Mouse (Mus musculus) heart, postnatal 36 days (tissue): ENCODE data around the gene Fbxw2. TPM values are rescaled to one million over a fixed set of nuclear protein-coding genes. Genes with fewer than 3 reads are reported as not detected.
"Not testable (repeated sequence)": the region's sequence is repeated elsewhere in the genome, so short reads cannot be mapped to it uniquely, and the experiment has no call there.

Source experiments
- DNase-seq, 2 experiments: peaks; one replicate each; pipeline ENCODE4 v3.0.0; 2021 to 2022
- intact Hi-C: fragments of 180-260 bp; cut with DNase I; formaldehyde crosslinking; loops from one replicate; pipeline ENCODE4 v1.15.1; 2025
- total RNA-seq, 2 experiments: library from RNA; stranded (reverse); gene quantifications; 2 replicates each; pipeline ENCODE4 v1.2.3; 2021

Fbxw2 gene
- total RNA-seq, 2 experiments from 2014 or later = 50.4 to 55.3 TPM

DNA sequence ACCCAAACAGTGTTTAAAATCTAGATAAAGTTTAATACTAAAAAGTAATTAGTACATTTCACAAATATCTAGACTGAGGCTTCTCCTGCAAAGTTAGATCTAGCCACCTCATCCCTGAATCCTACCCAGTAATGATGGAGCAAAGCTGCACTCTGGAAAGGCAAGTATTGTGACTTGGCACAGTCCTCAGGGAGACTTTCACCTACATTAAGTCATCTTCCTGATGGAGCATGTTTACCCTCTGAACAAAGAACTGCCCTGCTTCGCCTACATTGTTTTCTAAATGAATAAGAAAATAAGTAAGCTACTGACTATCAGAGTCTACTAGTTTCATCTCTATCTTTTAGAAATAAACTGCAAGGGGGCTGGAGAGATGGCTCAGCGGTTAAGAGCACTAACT lies 7.6 kb downstream of the Fbxw2 start:
- intact Hi-C loops = no loop called here
- DNase-seq = no peak

DNA sequence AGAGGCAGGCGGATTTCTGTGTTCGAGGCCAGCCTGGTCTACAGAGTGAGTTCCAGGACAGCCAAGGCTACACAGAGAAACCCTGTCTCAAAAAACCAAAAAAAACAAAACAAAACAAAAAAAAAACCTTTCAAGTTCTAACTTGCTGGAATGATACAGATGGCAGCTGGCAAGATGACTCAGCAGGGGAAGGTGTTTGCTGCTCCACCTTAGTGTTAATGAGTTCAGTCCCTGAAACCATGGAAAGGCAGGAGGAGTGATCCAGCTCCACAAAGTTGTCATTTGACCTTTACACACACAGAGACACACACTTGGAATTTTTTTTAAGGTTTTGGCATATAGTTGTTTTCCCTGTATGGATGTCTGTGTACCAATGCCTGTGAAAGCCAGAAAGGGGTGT lies 10.2 kb downstream of the Fbxw2 start:
- intact Hi-C loops, DNase-seq: not testable (repeated sequence)

DNA sequence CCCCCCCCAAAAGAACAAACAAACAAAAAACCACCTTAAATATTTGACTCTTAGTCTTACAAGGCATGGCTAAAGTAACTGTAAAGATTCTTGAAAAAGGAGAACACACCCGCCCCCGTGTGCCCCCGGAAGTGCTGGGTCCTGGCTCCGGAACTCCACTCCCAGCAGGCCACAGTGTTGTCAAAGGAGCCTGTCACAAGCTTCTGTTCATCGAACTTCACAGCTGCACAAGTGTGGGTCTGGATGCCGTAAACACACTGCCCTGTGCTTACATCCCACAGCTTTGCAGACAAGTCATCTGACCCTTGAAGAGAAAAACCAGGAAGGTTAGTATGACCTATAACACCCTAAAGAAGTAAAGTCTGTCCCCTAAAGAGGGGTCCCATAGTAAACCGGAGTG lies 13.4 kb downstream of the Fbxw2 start:
- intact Hi-C loops = no loop called here

DNA sequence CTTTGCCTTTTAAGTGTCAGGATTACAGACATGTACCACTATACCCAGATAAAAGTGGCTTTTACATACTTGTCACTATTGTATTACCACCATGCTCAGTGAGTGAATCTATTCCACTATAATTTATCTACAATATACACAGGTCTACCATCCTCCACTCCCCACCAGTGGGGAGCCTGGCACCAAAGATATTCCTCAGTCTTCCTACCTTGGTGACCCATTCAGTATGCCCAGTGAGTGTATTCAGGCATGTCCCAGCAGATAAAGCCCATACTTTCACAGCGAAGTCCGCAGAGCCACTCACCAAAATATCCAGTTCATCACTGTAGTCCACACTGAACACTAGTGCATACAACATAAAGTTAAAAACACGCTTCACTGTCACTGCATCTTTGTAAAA lies 15.3 kb downstream of the Fbxw2 start:
- intact Hi-C loops = no loop called here
- DNase-seq = no peak

More for the DNA sequence above, 13.4 kb downstream of the Fbxw2 start:
- DNase-seq = no peak

DNA sequence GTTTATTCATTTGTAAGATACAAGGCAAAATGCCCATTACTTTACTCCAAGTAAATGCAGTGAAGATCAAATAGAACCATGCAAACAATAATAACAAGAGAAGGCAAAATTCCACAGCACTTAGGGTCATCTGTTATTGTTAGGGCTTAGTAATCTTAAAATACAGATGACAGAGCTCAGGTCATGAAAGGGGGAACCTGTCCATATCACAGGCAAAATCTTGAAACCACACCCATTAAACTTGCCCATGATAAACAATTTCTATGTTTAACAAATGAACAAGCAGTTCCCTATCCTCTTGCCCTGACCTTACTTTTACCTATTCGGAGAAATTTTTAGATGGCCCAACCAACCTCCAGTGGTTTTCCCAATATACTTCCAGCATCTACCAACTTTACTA lies 16.5 kb downstream of the Fbxw2 start:
- no peak for DNase-seq
- intact Hi-C loops = no loop called here

DNA sequence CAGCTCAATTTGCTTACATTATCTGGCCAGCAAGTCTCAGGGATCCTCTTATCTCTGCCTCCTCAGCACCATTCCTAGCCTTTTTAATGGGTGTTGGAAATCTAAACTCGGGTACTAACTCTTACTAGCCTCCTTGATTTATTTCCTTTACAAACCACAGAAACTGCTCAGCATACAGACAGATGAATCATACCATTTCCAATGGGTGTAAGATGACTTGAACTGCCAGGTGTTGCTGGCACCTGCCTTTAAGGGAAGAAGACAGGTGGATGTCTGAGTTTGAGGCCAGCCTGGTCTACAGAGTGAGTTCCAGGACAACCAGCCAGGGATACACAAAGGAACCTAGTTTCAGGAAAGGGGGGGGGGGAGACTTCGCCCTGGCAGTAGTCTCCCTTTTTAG lies 18.1 kb downstream of the Fbxw2 start:
- intact Hi-C loops = no loop called here
- DNase-seq = no peak

DNA sequence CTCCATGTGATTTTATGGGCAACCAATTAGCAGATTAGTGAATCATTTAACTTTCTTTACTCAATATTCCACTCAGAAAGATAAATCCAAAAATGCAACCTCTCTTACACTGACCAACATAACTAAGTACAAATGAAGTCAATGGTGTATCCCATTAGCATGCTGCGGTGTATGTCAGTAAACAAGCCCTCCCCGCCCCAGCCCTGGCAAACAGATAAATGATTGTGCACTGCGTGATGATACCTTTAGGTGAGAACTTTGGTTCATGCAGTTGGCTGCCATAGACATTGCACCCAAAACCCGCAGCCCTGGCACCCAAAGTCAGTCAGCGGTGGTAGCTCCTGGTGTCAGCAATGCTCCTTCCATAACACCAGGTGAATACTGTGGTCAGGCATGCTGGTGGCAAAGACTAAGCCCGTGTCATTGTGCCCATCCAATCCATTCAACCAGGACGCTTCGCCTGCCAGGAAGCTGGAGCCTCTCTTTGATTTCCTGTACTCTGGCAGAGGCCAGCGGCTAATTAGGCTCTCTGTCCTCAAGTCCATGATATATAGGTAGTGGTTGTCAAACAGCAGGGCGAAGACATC lies 20.7 kb downstream of the Fbxw2 start:
- no peak for DNase-seq
- intact Hi-C loops = loop anchor here (2.0 kb wide), 1 partner anchor 19 kb away; no protein-coding TSS in a partner anchor

DNA sequence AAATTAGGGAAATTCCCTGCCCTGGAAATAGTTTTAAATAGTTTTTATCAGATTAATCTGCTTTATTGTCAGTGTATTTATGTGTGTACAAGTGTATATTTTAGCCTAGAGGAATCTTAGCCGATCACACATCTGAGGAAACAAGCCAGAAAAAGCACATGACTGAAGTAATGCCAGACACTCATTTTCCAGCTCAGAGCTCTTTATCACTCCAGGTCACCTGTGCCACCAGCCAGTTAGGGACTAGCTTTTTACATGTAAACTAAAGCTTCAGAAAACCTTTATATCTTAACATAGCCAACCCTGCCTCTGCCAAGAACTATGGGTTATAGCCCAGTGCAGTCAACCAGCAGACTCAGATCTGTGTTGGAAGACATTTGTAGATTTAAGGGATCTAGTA lies 21.3 kb downstream of the Fbxw2 start:
- intact Hi-C loops = loop anchor here (2.0 kb wide), 1 partner anchor 20 kb away; no protein-coding TSS in a partner anchor
- no peak for DNase-seq

DNA sequence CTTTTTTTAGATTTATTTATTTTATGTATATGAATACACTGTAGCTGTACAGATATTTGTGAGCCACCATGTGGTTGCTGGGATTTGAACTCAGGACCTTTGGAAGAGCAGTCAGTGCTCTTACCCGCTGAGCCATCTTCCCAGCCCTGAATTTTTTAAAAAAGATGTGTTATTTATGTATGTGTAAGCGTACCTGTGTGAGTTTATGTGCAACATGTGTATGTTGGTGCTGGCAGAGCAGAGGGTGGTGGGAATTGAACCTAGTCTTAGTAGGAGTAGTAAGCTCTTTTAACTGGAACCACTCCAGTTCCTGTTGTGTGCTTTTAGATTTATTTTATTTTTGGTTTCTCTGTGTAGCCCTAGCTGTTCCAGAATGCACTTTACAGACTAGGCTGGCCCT lies 21.9 kb downstream of the Fbxw2 start:
- intact Hi-C loops = loop anchor here (2.0 kb wide), 1 partner anchor 21 kb away; no protein-coding TSS in a partner anchor
- DNase-seq = no peak

DNA sequence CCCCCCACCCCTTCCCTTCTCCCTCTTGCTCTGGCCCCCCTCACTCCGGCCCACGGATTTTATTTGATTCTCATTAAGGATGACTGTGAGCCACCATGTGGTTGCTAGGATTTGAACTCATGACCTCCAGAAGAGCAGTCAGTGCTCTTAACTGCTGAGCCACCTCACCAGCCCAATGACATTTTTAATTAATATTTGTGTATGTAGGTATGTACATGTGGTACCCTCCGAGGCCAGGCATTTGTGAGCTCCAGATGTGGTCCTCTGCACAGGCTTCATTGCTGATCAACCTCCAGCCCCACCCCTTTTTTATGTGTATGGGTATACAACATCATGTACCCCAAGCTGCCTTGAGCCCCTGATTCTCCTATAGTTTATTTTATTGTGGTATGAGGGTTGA lies 22.4 kb downstream of the Fbxw2 start:
- intact Hi-C loops = loop anchor here (2.0 kb wide), 1 partner anchor 21 kb away; no protein-coding TSS in a partner anchor
- no peak for DNase-seq

DNA sequence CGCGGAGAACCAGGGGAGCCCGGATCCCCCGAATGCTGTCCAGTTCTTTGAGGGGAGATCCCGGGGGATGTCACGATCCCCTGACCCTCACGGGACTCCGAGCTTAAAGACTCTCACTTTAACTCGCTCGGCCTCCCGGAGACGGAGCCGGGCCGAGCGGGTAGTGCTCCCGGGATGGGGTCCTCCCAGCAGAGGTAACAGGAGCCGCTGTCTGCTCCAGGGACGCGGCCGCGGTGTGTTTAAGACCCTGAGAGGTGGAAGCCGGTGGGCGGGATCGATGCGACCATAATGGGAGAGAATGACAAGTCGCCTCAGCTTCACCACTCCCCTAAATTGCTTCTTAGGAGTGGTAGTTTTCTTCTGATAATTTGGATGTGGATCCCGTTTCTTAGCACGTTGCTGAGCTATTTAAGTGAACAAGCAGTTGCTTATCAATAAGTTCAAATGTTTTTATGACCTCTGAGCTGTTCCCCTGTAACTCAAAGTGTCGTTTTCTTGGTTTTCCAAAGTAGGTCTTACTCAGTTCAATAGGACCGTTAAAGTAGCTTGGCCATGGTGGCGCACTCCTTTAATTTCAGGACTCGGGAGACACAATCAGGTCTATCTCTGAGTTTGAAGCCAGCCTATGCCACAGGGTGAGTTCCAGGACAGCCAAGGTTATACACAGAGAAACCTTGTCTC lies 23.4 kb downstream of the Fbxw2 start:
- intact Hi-C loops = not testable (repeated sequence)
- DNase-seq = peak in 1 of 2 experiments; percentile 26

DNA sequence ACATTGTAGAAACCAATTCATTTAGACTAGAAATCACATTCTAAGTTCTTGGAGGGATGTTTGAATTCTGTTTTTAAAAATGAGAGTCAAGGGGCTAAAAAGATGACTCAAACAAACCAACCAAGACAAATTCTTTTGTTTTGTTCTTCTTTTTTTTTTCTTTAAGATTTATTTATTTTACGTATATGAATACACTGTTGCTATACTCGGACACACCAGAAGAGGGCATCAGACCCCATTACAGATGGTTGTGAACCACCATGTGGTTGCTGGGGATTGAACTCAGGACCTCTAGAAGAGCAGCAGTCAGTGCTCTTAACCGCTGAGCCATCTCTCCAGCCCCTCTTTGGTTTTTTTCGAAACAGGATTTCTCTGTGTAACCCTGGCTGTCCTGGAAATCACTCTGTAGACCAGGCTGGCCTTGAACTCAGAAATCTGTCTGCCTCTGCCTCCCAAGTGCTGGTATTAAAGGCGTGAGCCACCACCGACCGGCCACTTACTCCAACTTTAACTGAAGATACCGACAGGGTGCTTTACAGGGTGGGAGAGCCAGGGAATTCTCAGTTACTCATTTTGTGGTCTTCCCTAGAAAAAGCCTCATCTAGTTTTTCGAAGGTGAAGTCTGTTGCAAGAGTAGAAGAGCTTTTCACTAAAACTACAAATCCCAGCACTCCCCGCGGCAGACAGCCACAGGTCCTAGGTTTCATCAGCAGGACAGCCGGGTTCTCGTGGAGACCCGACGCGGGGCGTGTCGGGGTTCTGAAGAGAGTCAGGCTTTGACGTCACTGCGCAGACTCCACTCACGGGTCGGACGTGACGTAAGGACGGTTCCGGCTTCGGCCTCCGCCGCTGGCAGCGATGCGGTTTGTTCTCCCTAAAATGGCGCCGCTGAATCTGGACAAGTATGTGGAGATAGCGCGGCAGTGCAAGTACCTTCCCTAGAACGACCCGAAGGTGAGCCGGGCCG lies 24.3 kb downstream of the Fbxw2 start:
- peak; percentile 96 for DNase-seq
- intact Hi-C loops = loop anchor here (1.0 kb wide), 1 partner anchor 47 kb away; no protein-coding TSS in a partner anchor

DNA sequence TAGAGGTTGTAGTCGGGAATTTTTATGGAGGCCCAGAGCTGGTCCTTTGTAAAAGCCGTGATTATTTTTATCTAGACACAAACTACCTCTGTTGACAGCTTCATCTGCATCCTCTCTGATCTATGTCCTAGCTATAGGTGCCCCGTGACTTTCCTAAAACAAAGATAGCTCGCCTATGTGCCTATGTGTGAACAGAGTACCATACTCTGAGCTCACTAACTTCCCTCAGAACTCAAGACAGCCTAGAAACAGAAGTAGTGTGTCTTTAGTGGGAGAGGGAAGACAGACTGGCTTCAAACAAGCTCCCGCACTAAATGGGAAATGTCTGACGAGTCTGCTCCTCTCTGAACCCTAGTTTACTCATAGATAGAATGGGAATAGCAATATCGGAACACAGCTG lies 25.7 kb downstream of the Fbxw2 start:
- intact Hi-C loops = no loop called here
- no peak for DNase-seq

DNA sequence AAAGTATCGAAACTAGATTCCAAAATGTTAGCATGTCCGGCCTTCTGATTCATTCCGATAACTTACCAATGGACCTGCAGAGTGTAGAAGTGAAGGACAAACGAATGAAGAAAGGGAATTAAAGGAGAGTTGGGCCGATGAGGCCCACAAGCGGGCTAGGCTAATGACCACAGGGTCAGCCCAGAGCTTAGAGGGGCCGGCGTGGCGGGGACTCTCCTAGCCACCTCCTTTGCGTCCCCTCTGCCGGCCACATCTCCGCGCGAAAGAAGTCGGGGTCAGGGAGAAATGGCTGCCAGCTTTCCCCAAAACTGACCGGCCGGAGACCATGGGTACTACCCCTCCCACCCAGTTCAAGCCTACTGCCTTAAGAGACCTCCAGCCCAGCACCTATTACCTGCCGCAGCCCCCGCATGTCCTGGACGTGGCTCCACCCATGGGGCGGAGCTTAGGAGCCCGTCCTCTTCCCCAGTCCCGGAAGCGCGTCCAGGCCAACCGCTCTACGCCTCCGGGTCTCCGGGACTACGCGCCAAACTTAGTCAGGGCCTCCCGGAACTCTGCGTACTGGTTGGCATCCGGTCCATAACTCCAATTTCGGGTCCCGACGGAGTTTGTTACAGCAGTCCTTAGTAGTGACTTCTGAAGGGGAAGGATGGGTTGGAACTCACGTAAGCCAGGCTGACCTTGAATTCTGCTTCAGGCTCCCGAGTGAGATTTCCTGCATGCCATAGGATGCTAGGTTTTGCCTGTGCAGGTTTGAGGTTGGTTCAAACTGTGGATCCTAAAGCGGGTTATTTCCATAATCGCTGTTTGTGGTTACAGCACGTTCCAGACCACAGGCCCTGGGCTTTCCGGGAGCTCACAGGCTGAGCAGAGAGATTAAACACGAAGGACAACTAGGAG lies 26.5 kb downstream of the Fbxw2 start, which contains the start of gene Rabepk:
Gene Rabepk, minus strand, starts transcription at position 556 of the 900 bp plus-strand sequence.
- intact Hi-C loops = loop anchor here (2.0 kb wide), 1 partner anchor 27 kb away; no protein-coding TSS in a partner anchor
- DNase-seq = peak; percentile 85 to 86

DNA sequence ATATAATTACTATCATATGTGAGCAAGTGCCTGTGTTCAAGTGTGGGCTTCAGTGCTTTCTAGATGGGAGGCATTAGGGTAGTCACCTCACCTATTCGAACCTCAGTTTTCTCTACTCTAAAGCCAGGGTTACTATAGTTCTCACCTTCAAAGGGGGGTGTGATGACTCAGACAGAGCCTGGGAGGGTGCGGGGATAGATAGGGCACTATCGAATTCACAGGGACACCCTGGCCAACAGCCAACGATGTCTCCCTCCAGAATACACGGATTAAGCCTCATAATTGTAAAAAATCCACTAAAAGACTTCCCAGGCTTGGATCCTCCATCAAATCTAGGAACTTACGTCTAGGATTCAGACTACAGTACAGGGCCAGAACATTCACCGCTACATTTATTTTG lies 30.7 kb downstream of the Fbxw2 start:
- DNase-seq = no peak
- intact Hi-C loops = no loop called here

DNA sequence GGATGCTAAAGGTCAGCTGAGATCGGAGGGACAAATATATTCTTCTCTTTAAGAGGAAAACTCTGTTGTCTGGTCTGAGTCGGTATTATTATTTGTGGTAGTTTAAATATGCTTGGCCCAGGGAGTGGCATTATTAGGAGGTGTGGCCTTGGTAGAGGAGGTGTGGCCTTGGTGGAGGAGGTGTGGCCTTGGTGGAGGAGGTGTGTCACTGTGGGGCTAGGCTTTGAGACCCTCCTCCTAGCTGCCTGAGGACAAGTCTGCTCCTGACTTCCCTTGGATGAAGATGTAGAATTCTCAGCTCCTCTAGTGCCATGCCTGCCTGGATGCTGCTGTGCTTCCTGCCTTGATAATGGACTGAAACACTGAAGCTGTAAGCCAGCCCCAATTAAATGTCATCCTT lies 31.6 kb downstream of the Fbxw2 start:
- intact Hi-C loops = no loop called here

DNA sequence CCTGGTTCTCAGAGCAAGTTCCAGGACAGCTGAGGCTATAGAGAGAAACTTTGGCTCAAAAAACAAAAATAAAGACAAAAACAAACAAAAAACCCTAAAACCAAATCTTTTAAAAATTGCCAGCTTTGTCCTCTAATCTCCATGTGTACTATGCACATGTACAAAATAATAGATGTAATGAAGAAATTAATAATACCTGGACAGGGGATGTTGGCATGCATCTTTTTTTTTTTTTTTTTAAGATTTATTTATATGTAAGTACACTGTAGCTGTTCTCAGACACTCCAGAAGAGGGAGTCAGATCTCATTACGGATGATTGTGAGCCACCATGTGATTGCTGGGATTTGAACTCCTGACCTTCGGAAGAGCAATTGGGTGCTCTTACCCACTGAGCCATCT lies 33.6 kb downstream of the Fbxw2 start:
- DNase-seq, intact Hi-C loops: not testable (repeated sequence)

More for the DNA sequence above, 31.6 kb downstream of the Fbxw2 start:
- DNase-seq = no peak

DNA sequence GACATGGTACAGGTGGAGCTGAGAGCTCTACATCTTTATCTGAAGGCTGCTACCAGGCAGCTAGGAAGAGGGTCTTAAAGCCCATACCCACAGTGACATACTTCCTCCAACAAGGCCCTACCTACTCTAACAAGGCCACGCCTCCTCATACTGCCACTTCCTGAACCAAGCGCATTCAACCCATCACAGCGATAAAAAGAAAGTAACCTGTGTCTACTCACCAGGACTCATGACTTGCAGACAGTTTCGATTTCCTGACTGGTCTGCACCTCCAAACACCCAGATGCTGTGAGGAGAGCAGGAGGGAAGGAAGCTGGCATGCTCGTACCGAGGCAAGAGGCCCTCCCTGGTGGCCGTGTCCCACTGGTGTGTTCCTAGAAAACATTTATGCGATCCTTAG lies 35.8 kb downstream of the Fbxw2 start:
- intact Hi-C loops = no loop called here

DNA sequence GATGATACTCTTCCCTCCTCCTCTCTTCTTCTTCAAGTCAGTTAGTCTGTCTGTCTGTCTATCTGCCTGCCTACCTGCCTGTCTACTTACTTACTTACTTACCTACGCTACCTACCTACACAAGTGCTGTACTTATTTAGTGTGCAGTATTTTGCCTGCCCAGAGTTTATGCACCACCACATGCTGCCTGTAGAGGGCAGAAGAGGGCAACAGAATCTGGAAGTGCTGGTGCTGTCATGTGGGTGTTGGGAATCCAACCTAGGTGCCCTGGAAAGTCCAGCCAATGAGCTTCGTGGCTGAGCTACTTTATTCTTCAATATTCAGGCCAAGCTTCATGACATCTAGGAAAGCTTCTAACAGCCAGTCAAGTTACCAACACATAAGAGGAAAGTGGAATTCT lies 42.0 kb downstream of the Fbxw2 start:
- DNase-seq = peak; percentile 37 to 65
- intact Hi-C loops = loop anchor here (1.0 to 5.0 kb wide), 2 partner anchors 186 to 323 kb away; partner anchors contain the start of gene Cntrl

More for the DNA sequence above, 35.8 kb downstream of the Fbxw2 start:
- DNase-seq = no peak
